Mouse (Mus musculus): ENCODE results near the gene Senp6.
"Not testable (repeated sequence)": the region's sequence is repeated elsewhere in the genome, so short reads cannot be mapped to it uniquely, and the experiment has no call there.

DNA sequence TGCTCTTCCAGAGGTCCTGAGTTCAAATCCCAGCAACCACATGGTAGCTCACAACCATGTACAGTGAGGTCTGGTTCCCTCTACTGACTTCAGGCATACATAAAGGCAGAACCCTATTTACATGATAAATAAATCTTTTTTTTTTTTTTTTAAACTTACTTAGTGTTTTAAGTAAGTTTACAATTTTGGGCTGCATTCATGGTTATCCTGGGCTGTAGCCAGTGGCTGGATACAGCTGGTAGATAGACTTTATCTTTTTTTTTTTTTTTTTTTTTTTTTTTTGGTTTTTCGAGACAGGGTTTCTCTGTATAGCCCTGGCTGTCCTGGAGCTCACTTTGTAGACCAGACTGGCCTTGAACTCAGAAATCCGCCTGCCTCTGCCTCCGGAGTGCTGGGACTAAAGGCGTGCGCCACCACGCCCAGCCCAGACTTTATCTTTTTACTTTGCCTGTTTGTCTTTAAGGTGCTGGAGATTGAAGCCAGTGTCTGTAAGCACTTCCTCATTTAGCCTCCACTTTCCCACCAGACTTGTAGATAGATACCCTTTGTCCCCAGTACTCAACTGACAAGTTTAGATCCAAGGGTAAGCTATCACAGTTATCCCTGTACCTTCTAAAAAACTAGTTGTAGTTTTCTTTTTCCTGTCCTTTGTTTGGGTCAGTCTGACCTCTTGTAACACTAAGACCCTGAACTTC is 19.7 kb downstream of the Senp6 start:
- not testable (repeated sequence) for TF ChIP-seq POLR2A (IDR thresholded peaks at IDR 0.05; ENCODE audit: insufficient read depth, low read length); CTCF (IDR thresholded peaks at IDR 0.05; ENCODE audit: low read depth, low read length)
